Mouse (Mus musculus) brain, adult 2 months (tissue): ENCODE measurements at regions not wholly inside any gene's neighbourhood (a gene's known extent, or its start where the extent isn't known, plus 50 kb on each side); places are given as distances from the start of the nearest gene placed in this dataset.
A peak's percentile ranks its signal among the peaks of the same experiment; 100 is the strongest.

Experiments used
- DNase-seq: peaks from one replicate; pipeline ENCODE4 v3.0.0; 2011; ENCODE audit warnings: low read depth, low spot score

- DNase-seq: peak; percentile 36
Measured at GRCm38 (mm10) chr5:132827555-132828333, 284.6 kb upstream of the Auts2 start.

GRCm38 (mm10) chr5:132826009-132826408 lies 282.9 kb upstream of the Auts2 start:
- no peak for DNase-seq

GRCm38 (mm10) chr5:132817665-132818064 lies 274.5 kb upstream of the Auts2 start:
- DNase-seq: no peak

GRCm38 (mm10) chr5:132809181-132809580 lies 266.0 kb upstream of the Auts2 start:
- DNase-seq: no peak

- DNase-seq: peak; percentile 55
Measured at GRCm38 (mm10) chr5:132796061-132796460, 252.9 kb upstream of the Auts2 start.

GRCm38 (mm10) chr5:132792484-132792883 lies 249.3 kb upstream of the Auts2 start:
- DNase-seq: no peak

GRCm38 (mm10) chr5:132785291-132785690 lies 242.1 kb upstream of the Auts2 start:
- peak; percentile 16 for DNase-seq

- peak; percentile 53 for DNase-seq
Measured at GRCm38 (mm10) chr5:132784791-132785190, 241.6 kb upstream of the Auts2 start.

GRCm38 (mm10) chr5:132774141-132774680 lies 231.1 kb upstream of the Auts2 start:
- peak; percentile 8 for DNase-seq

GRCm38 (mm10) chr5:132760396-132760795 lies 217.3 kb upstream of the Auts2 start:
- DNase-seq: no peak

GRCm38 (mm10) chr5:132759751-132760150 lies 216.6 kb upstream of the Auts2 start:
- no peak for DNase-seq

GRCm38 (mm10) chr5:132758941-132759340 lies 215.8 kb upstream of the Auts2 start:
- peak; percentile 26 for DNase-seq

GRCm38 (mm10) chr5:132737966-132738365 lies 194.8 kb upstream of the Auts2 start:
- no peak for DNase-seq

GRCm38 (mm10) chr5:132728689-132729189 lies 185.6 kb upstream of the Auts2 start:
- DNase-seq: no peak

GRCm38 (mm10) chr5:132724467-132724866 lies 181.3 kb upstream of the Auts2 start:
- no peak for DNase-seq

- DNase-seq: no peak
Measured at GRCm38 (mm10) chr5:132710301-132710700, 167.2 kb upstream of the Auts2 start.

- peak; percentile 8 for DNase-seq
Measured at GRCm38 (mm10) chr5:132707531-132707930, 164.4 kb upstream of the Auts2 start.

GRCm38 (mm10) chr5:132703455-132704100 lies 160.4 kb upstream of the Auts2 start:
- no peak for DNase-seq

GRCm38 (mm10) chr5:132702573-132702972 lies 159.4 kb upstream of the Auts2 start:
- DNase-seq: no peak

GRCm38 (mm10) chr5:132690784-132691183 lies 147.6 kb upstream of the Auts2 start:
- DNase-seq: no peak

GRCm38 (mm10) chr5:132675261-132675660 lies 132.1 kb upstream of the Auts2 start:
- DNase-seq: no peak

GRCm38 (mm10) chr5:132673599-132674305 lies 130.6 kb upstream of the Auts2 start:
- peak; percentile 54 for DNase-seq
